Mouse (Mus musculus) kidney, postnatal 0 days (tissue): ENCODE measurements around the gene Dusp7. TPM values are rescaled to one million over a fixed set of nuclear protein-coding genes. Genes with fewer than 3 reads are reported as not detected.

Experiments used
- ATAC-seq: fragments of 200-750 bp; cut with Nextera tagmentation; replicated peaks from 2 replicates; pipeline ENCODE4 v1.8.0; 2017; ENCODE audit warnings: low read depth, moderate number of reproducible peaks, moderate TSS enrichment, moderate library complexity; ENCODE audit not compliant: low FRiP score
- DNase-seq: peaks from one replicate; pipeline ENCODE4 v3.0.0-alpha.2; 2016; ENCODE audit warnings: low spot score
- H3K27ac ChIP-seq: fragments of 300-500 bp; sonication (generic); 2 replicates; pipeline ENCODE4 v1.5.1; 2014; ENCODE audit warnings: mild to moderate bottlenecking
- H3K27me3 ChIP-seq: fragments of 300-500 bp; sonication (generic); 2 replicates; pipeline ENCODE4 v1.6.1; 2014; ENCODE audit warnings: low read length, mixed read lengths; ENCODE audit not compliant: insufficient read depth
- H3K36me3 ChIP-seq: fragments of 300-500 bp; sonication (generic); 2 replicates; pipeline ENCODE4 v1.6.1; 2014; ENCODE audit warnings: low read length, mixed read lengths; ENCODE audit not compliant: insufficient read depth
- H3K4me1 ChIP-seq: fragments of 300-500 bp; sonication (generic); replicated peaks from 2 replicates; pipeline ENCODE4 v1.6.1; 2014; ENCODE audit warnings: antibody characterized with exemption, low read length, mixed read lengths; ENCODE audit not compliant: insufficient read depth
- H3K4me2 ChIP-seq: fragments of 300-500 bp; sonication (generic); 2 replicates; pipeline ENCODE4 v1.6.1; 2014; ENCODE audit warnings: mild to moderate bottlenecking, low read length, moderate library complexity, mixed read lengths
- H3K4me3 ChIP-seq: fragments of 300-500 bp; sonication (generic); replicated peaks from 2 replicates; pipeline ENCODE4 v1.5.1; 2014; ENCODE audit warnings: low read depth, low read length
- H3K9ac ChIP-seq: fragments of 300-500 bp; sonication (generic); 2 replicates; pipeline ENCODE4 v1.6.1; 2014; ENCODE audit warnings: low read depth, low read length
- H3K9me3 ChIP-seq: fragments of 300-500 bp; sonication (generic); replicated peaks from 2 replicates; pipeline ENCODE4 v1.6.1; 2016; ENCODE audit warnings: low read length, inconsistent platforms, mixed read lengths
- CTCF ChIP-seq: IDR thresholded peaks from 2 replicates; pipeline ENCODE4 v1.5.1; 2016; ENCODE audit warnings: antibody characterized with exemption, low read depth, mild to moderate bottlenecking, moderate library complexity
- WGBS: fragments of 180-500 bp; shearing (Covaris S2); extraction: QIAGEN DNeasy Blood & Tissue Kit; methylation state at CpG from one replicate; pipeline ENCODE4 v1.1.7; 2014; 5-methylcytosine and 5-hydroxymethylcytosine counted together
- polyA plus RNA-seq: library from polyadenylated mRNA; unstranded; fragments of >200 nt; fragmentation: Nextera tagmentation; extraction: Ambion mirVana; gene quantifications from 2 replicates; pipeline ENCODE4 v1.2.1, GENCODE M21; 2015

The Dusp7 gene
- polyA plus RNA-seq, 1 experiment from 2014 or later, result 15.8 TPM

GRCm38 (mm10) chr9:106367001-106367400 lies 1.4 kb upstream of the Dusp7 start:
- WGBS, result 21% methylated on average over 5 of the region's 5 CpGs
- ATAC-seq, result no peak
- peak overlapping the region; percentile 47; the same call in 1 of the 2 replicates for H3K9ac ChIP-seq
- H3K27ac ChIP-seq, result peak overlapping the region; percentile 62; the same call in 1 of the 2 replicates
- peaks cover 24% of the 10 kb centered on the region for H3K4me1 ChIP-seq
- DNase-seq, result no peak
- H3K27me3 ChIP-seq, result no peaks in the 10 kb centered on the region
- peak overlapping the region; percentile 99 for H3K4me2 ChIP-seq
- H3K4me3 ChIP-seq, result peak overlapping the region; percentile 42
- peaks cover 4% of the 10 kb centered on the region; the same call in 1 of the 2 replicates for H3K36me3 ChIP-seq
- no peaks in the 10 kb centered on the region for H3K9me3 ChIP-seq
- TF ChIP-seq CTCF, result no peak

- H3K36me3 ChIP-seq, result peaks cover 4% of the 10 kb centered on the region
- TF ChIP-seq CTCF, result no peak
- no peaks in the 10 kb centered on the region for H3K9me3 ChIP-seq
- ATAC-seq (peak; percentile 88), DNase-seq (peak; percentile 100)
- peak overlapping the region; percentile 90 for H3K9ac ChIP-seq
- no peaks in the 10 kb centered on the region for H3K27me3 ChIP-seq
- WGBS, result under 1% methylated on average over 35 of the region's 36 CpGs
- peak overlapping the region; percentile 97 for H3K27ac ChIP-seq
- peak overlapping the region; percentile 99 for H3K4me2 ChIP-seq
- H3K4me1 ChIP-seq, result peaks cover 30% of the 10 kb centered on the region
- H3K4me3 ChIP-seq, result peak overlapping the region; percentile 79
Observed at GRCm38 (mm10) chr9:106367592-106368111, 780 bp upstream of the Dusp7 start.

- peak overlapping the region; percentile 99 for H3K4me2 ChIP-seq
- H3K27me3 ChIP-seq, result no peaks in the 10 kb centered on the region
- H3K27ac ChIP-seq, result peak overlapping the region; percentile 97
- peaks cover 33% of the 10 kb centered on the region for H3K4me1 ChIP-seq
- H3K9me3 ChIP-seq, result no peaks in the 10 kb centered on the region
- under 1% methylated on average over 65 of the region's 72 CpGs for WGBS
- ATAC-seq, result peak; percentile 8; the same call in 1 of the 2 replicates
- peak overlapping the region; percentile 79 for H3K4me3 ChIP-seq
- TF ChIP-seq CTCF, result peak; percentile 51
- peak; percentile 82 for DNase-seq
- H3K36me3 ChIP-seq, result peaks cover 9% of the 10 kb centered on the region
- H3K9ac ChIP-seq, result peak overlapping the region; percentile 90
Observed at GRCm38 (mm10) chr9:106368831-106369501, 534 bp downstream of the Dusp7 start.

- Histone ChIP-seq H3K27me3 (no peaks in the 10 kb centered on the region), H3K36me3 (peaks cover 10% of the 10 kb centered on the region), H3K4me1 (peaks cover 33% of the 10 kb centered on the region), H3K4me2 (peak overlapping the region; percentile 99), H3K9ac (peak overlapping the region; percentile 90), H3K27ac (peak overlapping the region; percentile 97), H3K9me3 (no peaks in the 10 kb centered on the region), H3K4me3 (peak overlapping the region; percentile 79)
- DNase-seq (no peak), ATAC-seq (no peak)
- no peak for TF ChIP-seq CTCF
- whole genome bisulfite sequencing, result 1% methylated on average over 11 of the region's 11 CpGs
Observed at GRCm38 (mm10) chr9:106369801-106370485, 1.5 kb downstream of the Dusp7 start.

- peaks cover 33% of the 10 kb centered on the region for H3K4me1 ChIP-seq
- peak overlapping the region; percentile 90; the same call in 1 of the 2 replicates for H3K9ac ChIP-seq
- peaks cover 13% of the 10 kb centered on the region for H3K36me3 ChIP-seq
- WGBS, result 73% methylated on average over 30 of the region's 30 CpGs
- no peaks in the 10 kb centered on the region for H3K27me3 ChIP-seq
- no peaks in the 10 kb centered on the region for H3K9me3 ChIP-seq
- DNase-seq, result no peak
- H3K4me2 ChIP-seq, result peak overlapping the region; percentile 99
- H3K27ac ChIP-seq, result peak overlapping the region; percentile 83; the same call in 1 of the 2 replicates
- ATAC-seq, result no peak
- H3K4me3 ChIP-seq, result peak overlapping the region; percentile 79; the same call in 1 of the 2 replicates
- no peak for TF ChIP-seq CTCF
Observed at GRCm38 (mm10) chr9:106370620-106371383, 2.4 kb downstream of the Dusp7 start.

GRCm38 (mm10) chr9:106371384-106371671 lies 2.9 kb downstream of the Dusp7 start:
- TF ChIP-seq CTCF, result no peak
- Histone ChIP-seq H3K27me3 (no peaks in the 10 kb centered on the region), H3K4me3 (peak overlapping the region; percentile 7; the same call in 1 of the 2 replicates), H3K36me3 (peaks cover 14% of the 10 kb centered on the region), H3K4me1 (peaks cover 33% of the 10 kb centered on the region), H3K27ac (peak overlapping the region; percentile 83), H3K9ac (0 out of 2 replicates have a peak overlapping the region, but pooled peaks have one; percentile 6), H3K4me2 (peak overlapping the region; percentile 99), H3K9me3 (no peaks in the 10 kb centered on the region)
- 25% methylated on average over 6 of the region's 6 CpGs for WGBS
- no peak for DNase-seq
- ATAC-seq, result no peak
